Mouse (Mus musculus): Measurements from ENCODE around the gene Ush1c.
"Not testable (repeated sequence)": the region's sequence is repeated elsewhere in the genome, so short reads cannot be mapped to it uniquely, and the experiment has no call there.

Gene Ush1c

GRCm38 (mm10) chr7:46204775-46205174 is 33.5 kb downstream of the Ush1c start:
- DNase-seq (ENCODE audit: inconsistent ontology term) = no peak

DNA sequence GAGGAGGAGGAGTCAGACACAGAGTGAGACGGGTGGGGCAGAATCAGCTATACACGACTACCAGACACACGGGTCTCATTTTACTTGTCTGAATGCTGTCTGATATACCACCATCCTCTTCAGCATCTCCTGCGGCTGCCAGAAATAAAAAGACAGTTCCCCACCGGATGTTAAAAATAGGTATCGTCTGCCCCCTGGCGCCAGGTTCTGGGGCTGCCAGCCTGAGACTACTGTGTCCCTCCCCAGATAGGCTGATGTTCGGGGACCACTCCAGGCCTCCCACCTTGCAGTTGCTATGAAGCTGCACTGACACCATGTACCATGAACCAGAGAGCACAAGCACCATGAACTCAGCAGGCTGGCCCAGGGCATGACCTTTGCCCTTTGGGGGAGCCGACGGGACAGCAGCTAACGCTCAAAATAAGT is 34.2 kb downstream of the Ush1c start:
- no peak for DNase-seq (ENCODE audit: inconsistent ontology term)

DNA sequence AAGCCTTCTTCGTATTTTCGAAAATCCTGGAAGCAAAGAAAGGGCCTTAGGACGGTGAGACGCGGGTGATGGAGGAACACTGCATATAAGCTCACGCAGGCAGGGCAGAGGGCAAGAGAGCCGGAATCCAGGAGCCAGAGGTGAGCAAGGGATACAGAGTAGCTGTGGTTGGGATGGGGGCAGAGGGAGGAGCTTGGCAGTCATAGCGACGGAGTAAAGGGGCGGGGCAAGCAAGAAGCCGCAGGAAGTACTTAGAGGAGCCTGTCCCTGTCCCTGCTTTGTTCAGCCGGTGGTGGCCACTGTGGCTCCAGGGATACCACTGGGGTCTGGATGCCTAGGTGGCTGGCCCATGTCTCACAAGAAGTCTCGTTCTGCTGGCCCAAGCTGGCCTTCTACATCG is 36.7 kb downstream of the Ush1c start:
- no peak for DNase-seq (ENCODE audit: inconsistent ontology term)

DNA sequence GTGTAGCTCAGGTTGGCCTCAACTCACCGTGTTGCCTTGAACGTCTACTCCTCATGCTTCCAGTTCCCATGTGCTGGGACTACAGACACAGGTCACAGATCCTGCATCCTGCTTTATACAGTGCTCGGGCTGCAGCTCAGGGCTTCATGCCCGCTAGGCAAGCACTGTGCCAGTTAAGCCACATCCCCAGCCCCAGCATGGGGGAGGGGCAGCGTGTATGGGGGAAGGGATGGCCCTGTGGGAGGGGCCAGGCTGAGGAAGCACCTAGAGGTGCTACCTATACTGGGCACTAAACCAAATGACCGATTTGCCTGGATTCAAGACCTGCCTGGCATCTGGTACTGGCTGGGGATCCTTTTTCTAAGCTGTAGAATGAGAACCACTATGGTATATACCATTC is 38.3 kb downstream of the Ush1c start:
- no peak for DNase-seq (ENCODE audit: inconsistent ontology term)

- no peak for DNase-seq (ENCODE audit: inconsistent ontology term)
Observed at GRCm38 (mm10) chr7:46195356-46195755, 42.9 kb downstream of the Ush1c start.

GRCm38 (mm10) chr7:46184232-46184631 is 54.1 kb downstream of the Ush1c start:
- DNase-seq (ENCODE audit: inconsistent ontology term) = no peak

- DNase-seq (ENCODE audit: inconsistent ontology term) = peak; percentile 11
Observed at GRCm38 (mm10) chr7:46181590-46181989, 56.7 kb downstream of the Ush1c start.

GRCm38 (mm10) chr7:46179431-46180275 is 58.6 kb downstream of the Ush1c start, which contains the start of gene Abcc8:
Abcc8 (minus strand) TSS chr7:46180033.
- no peak for DNase-seq (ENCODE audit: inconsistent ontology term)

DNA sequence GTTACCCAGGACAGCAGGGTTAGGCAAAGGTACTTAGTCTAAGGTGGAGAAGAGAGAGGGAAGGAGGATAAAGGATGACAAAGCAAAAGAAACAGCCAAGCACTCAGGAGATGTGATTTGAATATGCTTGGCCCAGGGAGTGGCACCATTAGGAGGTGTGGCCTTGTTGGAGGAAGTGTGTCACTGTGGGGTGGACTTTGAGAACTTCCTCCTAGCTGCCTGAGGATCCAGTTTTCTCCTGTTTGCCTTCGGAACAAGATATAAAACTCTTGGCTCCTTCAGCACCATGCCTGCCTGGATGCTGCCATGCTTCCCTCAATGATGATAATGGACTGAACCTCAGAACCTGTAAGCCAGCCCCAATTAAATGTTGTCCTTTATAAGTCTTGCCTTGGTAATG is 69.3 kb downstream of the Ush1c start:
- not testable (repeated sequence) for DNase-seq (ENCODE audit: inconsistent ontology term)

GRCm38 (mm10) chr7:46168402-46168801 is 69.9 kb downstream of the Ush1c start:
- DNase-seq (ENCODE audit: inconsistent ontology term) = no peak

GRCm38 (mm10) chr7:46167901-46168300 is 70.4 kb downstream of the Ush1c start:
- no peak for DNase-seq (ENCODE audit: inconsistent ontology term)

- no peak for DNase-seq (ENCODE audit: inconsistent ontology term)
Observed at GRCm38 (mm10) chr7:46165876-46166275, 72.4 kb downstream of the Ush1c start.

DNA sequence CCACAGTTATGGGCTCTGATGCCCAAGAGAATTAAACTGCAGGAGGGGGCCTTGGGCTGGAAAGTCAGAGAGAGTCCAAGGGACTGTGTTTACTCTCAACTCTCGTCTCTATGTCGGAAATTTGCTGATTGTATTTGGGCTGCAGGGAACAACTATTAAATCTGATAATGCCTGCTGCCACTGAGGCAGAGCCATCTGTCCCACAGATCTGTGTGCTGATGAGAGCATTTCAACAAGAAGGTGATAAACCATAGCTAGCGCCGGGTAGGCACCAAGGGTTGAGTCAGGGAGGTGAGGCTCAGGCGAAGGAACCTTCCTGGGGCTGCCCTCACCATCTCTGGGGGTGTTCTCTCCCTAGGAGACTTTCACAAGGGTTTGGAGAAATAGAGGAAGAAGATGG is 75.6 kb downstream of the Ush1c start:
- no peak for DNase-seq (ENCODE audit: inconsistent ontology term)

DNA sequence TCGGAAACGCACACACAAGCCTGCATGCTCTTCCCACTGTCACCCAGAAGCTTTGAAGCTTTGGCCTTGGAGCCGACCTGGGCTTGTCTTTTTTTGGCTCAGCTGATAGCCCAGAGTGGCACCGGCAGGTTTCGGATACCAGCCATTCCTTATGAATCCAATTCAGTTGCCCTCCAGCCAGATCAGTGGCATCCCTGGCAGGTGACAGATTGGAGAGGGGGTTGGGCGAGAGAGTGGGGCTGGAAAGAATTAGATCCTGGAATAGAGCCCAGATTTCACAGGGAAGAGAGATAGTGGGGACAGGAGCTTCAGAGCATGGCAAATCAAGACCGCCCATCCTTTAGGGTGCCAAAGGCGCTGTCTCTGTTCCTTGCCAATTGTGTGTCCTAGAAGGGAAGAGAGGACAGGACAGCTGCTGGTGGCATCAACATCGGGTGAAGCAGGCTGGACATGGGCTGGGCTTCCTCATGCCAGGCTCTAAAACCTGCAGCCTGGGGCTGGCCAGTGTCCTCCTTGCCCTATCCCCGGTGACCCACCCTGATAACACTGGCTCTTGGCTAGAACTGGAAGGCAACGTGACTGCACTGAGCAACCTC is 76.1 kb downstream of the Ush1c start:
- peak; percentile 6 for DNase-seq (ENCODE audit: inconsistent ontology term)

GRCm38 (mm10) chr7:46161615-46162014 is 76.7 kb downstream of the Ush1c start:
- no peak for DNase-seq (ENCODE audit: inconsistent ontology term)

GRCm38 (mm10) chr7:46157746-46158145 is 80.6 kb downstream of the Ush1c start:
- DNase-seq (ENCODE audit: inconsistent ontology term) = no peak

DNA sequence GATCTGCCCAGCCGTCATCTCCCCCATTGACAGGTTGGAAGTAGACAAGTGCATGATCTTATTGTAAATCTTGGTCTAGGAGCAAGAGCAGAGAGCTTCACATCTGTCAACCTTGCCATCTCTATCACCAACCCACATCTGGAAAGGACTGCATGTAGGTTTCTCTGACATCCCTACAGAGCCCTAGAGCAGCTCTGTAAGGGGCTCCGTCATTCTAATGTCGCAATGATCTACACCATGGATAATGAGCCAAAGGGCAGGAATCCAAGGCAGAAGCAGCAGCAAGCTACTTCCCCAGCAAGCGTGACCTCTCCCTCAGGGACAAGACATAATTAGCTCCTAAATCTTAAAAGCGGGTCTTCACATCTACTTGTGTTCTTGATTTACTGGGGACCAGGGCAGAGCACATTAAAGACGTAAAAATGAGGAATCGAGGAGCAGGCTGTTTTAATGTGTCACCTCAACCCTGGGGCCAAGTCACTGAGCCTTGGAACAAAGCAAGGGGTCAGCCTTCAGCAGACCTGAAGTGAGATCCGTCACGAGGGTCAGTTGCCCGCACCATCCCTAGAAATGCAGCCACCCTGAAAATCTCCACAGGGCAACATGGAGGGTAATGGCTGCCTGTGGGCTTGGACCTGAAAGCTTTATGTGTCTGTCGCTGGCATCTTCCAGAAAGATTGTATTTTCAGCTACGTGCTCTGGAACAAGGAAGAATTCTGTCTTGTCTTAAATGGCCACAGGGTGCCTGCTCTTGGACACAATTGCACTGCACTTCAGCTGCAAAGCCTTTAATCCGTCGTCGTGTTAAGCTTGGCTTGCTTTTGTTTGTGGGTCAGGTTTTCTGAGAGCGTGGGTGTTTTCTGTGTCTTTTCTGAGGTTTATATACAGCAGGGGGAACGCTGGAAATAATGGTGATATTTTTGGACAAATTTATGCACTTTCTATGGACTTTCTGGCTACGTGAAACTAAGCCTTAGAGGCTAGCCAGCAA is 83.5 kb downstream of the Ush1c start:
- DNase-seq (ENCODE audit: inconsistent ontology term) = no peak

- DNase-seq (ENCODE audit: inconsistent ontology term) = no peak
Observed at GRCm38 (mm10) chr7:46152819-46153351, 85.4 kb downstream of the Ush1c start.

- no peak for DNase-seq (ENCODE audit: inconsistent ontology term)
Observed at GRCm38 (mm10) chr7:46147417-46147816, 90.9 kb downstream of the Ush1c start.

- no peak for DNase-seq (ENCODE audit: inconsistent ontology term)
Observed at GRCm38 (mm10) chr7:46146675-46147308, 91.5 kb downstream of the Ush1c start.

All from Muller cell, postnatal 12 days (primary cell).